In the genomic region with DNA sequence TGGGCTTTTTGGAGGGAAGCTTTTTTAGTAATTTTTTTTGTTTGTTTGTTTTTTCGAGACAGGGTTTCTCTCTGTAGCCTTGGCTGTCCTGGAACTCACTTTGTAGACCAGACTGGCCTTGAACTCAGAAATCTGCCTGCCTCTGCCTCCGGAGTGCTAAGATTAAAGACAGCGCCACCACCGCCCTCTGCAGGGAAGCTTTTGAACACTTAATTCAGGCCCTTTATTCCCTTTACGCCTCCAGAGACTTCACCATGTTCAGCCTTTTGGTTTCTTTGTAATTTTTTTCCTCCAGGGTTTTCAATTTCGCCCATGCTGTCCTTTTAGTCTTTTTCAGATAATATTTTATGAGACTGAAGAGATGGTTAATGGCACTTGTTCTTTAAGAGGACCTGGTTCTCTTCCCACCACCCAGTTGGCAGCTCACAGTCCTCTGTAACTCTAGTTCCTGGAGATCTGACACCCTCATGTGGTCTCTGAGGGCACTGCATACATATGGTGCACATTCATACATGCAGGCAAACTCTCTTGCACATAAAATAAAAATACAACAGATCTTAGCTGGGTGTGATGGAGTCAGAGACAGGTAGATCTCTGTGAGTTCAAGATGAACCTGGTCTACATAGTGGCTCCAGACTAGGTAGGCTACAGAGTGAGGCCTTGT, we compare ENCODE assay signal across 29 mouse cellular contexts. TPM values are rescaled to one million over a fixed set of nuclear protein-coding genes. Genes with fewer than 3 reads are reported as not detected.
DNase-seq lines count a peak whose midpoint lies in the region; ATAC-seq and TF ChIP-seq lines count a peak whose summit lies in the region.
"Had no signal": no experiment of that assay in that cellular context is flagged by ENCODE, and none has a peak within 500 bp of the region (broad histone marks: within the 10 kb centered on the region; RNA-seq: fewer than 3 reads in every experiment).

No protein-coding gene starts in this region.

- no peak overlapping the region for H3K9ac ChIP-seq in liver, postnatal 0 days (replicated peaks)
- no peak overlapping the region for H3K9ac ChIP-seq in liver, embryonic 12.5 days
- H3K9ac ChIP-seq: embryonic facial prominence, embryonic 15.5 days; forebrain, embryonic 13.5 days; hindbrain, embryonic 12.5 days; liver, embryonic 15.5 days; midbrain, embryonic 12.5 days; neural tube, embryonic 15.5 days; stomach, embryonic 15.5 days had no signal

- DNase-seq in kidney, adult 2 months: no peak
- no peak for DNase-seq in kidney, adult 11 months
- DNase-seq in liver, postnatal 0 days: no peak
- DNase-seq in ES-CJ7 (ENCODE audit: low read depth, low spot score): peak; percentile 64
- DNase-seq in adrenal gland, postnatal 10 days: no peak
- DNase-seq: adrenal gland, adult 8-10 months; cerebellum, adult 8-10 months; cerebellum, postnatal 25 days; gastrocnemius, postnatal 10 days; kidney, adult 9 months; kidney, postnatal 14 days; left cerebral cortex, postnatal 4 days; lung, postnatal 4 days; retina, postnatal 1 day; right cerebral cortex, postnatal 14 days; thymus, postnatal 25 days had no signal

- TF ChIP-seq EP300 in liver, postnatal 0 days (IDR thresholded peaks at IDR 0.05; ENCODE audit: low read depth): no peak

- H3K9me3 ChIP-seq in liver, postnatal 0 days (ENCODE audit: low read length): no peaks in the 10 kb centered on the region
- H3K9me3 ChIP-seq in liver, embryonic 12.5 days (replicated peaks): no peaks in the 10 kb centered on the region
- H3K9me3 ChIP-seq: embryonic facial prominence, embryonic 10.5 days; embryonic facial prominence, embryonic 15.5 days; forebrain, embryonic 13.5 days; hindbrain, embryonic 12.5 days; liver, embryonic 15.5 days; megakaryocyte, embryonic 14.5 days; midbrain, embryonic 12.5 days; neural tube, embryonic 15.5 days; stomach, embryonic 15.5 days had no signal

- 95% methylated on average over 6 of the region's 6 CpGs for WGBS in kidney, adult 2 months
- 86% methylated on average over 6 of the region's 6 CpGs for WGBS in liver, postnatal 0 days (ENCODE audit: insufficient replicate concordance)
- 88% methylated on average over 6 of the region's 6 CpGs for WGBS in liver, embryonic 12.5 days (ENCODE audit: insufficient replicate concordance)

- H3K4me1 ChIP-seq in kidney, adult 2 months (ENCODE audit: control insufficient read depth, insufficient read depth, low read length): peaks cover 6% of the 10 kb centered on the region
- H3K4me1 ChIP-seq in liver, postnatal 0 days (ENCODE audit: insufficient read depth): peaks cover 23% of the 10 kb centered on the region
- H3K4me1 ChIP-seq in liver, embryonic 12.5 days: peaks cover 44% of the 10 kb centered on the region
- H3K4me1 ChIP-seq: forebrain, embryonic 13.5 days; hindbrain, embryonic 12.5 days; midbrain, embryonic 12.5 days; neural tube, embryonic 15.5 days had no signal

- H3K27me3 ChIP-seq in kidney, adult 2 months (replicated peaks; ENCODE audit: control insufficient read depth, insufficient read depth, low read length): no peaks in the 10 kb centered on the region
- no peaks in the 10 kb centered on the region for H3K27me3 ChIP-seq in liver, postnatal 0 days (ENCODE audit: insufficient read depth, low read length)
- no peaks in the 10 kb centered on the region for H3K27me3 ChIP-seq in liver, embryonic 12.5 days (replicated peaks)
- H3K27me3 ChIP-seq: CH12.LX; embryonic facial prominence, embryonic 15.5 days; forebrain, embryonic 13.5 days; hindbrain, embryonic 12.5 days; liver, embryonic 15.5 days; megakaryocyte, embryonic 14.5 days; midbrain, embryonic 12.5 days; neural tube, embryonic 15.5 days; stomach, embryonic 15.5 days had no signal

- TF ChIP-seq POLR2A in kidney, adult 2 months (IDR thresholded peaks at IDR 0.05; ENCODE audit: low read depth, low read length): no peak

- peak; percentile 13; the same call in 1 of the 2 replicates for TF ChIP-seq CTCF in kidney, adult 2 months (conservative IDR thresholded peaks at IDR 0.05; ENCODE audit: insufficient read depth, insufficient read length, low read depth, low read length)
- TF ChIP-seq CTCF in liver, postnatal 0 days (IDR thresholded peaks at IDR 0.05; ENCODE audit: low read depth): peak; percentile 43

- ATAC-seq in liver, postnatal 0 days: no peak
- ATAC-seq in liver, embryonic 12.5 days: no peak
- 0 out of 2 replicates have a peak, but pooled peaks have one; percentile 40 for ATAC-seq in erythroblast, adult 5-6 weeks (replicated peaks; ENCODE audit: low FRiP score, poor library complexity, severe bottlenecking)
- ATAC-seq: activated CD4-positive, CD25-positive, alpha-beta regulatory T cell, adult 4 months; forebrain, embryonic 13.5 days had no signal

- H3K27ac ChIP-seq in kidney, adult 2 months (ENCODE audit: insufficient read depth, low read depth, low read length): no peak overlapping the region
- peak overlapping the region; percentile 76 for H3K27ac ChIP-seq in liver, postnatal 0 days (ENCODE audit: low read depth)
- H3K27ac ChIP-seq in liver, embryonic 12.5 days: no peak overlapping the region
- H3K27ac ChIP-seq: embryonic facial prominence, embryonic 10.5 days; embryonic facial prominence, embryonic 15.5 days; forebrain, embryonic 13.5 days; hindbrain, embryonic 12.5 days; midbrain, embryonic 12.5 days; neural tube, embryonic 15.5 days; stomach, embryonic 15.5 days had no signal

- no peak overlapping the region for H3K4me3 ChIP-seq in kidney, adult 2 months (ENCODE audit: insufficient read depth, low read depth, low read length)
- H3K4me3 ChIP-seq in liver, postnatal 0 days (ENCODE audit: low read depth, low read length): no peak overlapping the region
- H3K4me3 ChIP-seq in liver, embryonic 12.5 days: no peak overlapping the region
- H3K4me3 ChIP-seq: embryonic facial prominence, embryonic 10.5 days; embryonic facial prominence, embryonic 15.5 days; forebrain, embryonic 13.5 days; hindbrain, embryonic 12.5 days; liver, embryonic 15.5 days; megakaryocyte, embryonic 14.5 days; midbrain, embryonic 12.5 days; neural tube, embryonic 15.5 days; stomach, embryonic 15.5 days had no signal

- H3K4me2 ChIP-seq in liver, postnatal 0 days (ENCODE audit: low read depth, low read length): no peak overlapping the region
- no peak overlapping the region for H3K4me2 ChIP-seq in liver, embryonic 12.5 days
- H3K4me2 ChIP-seq: embryonic facial prominence, embryonic 15.5 days; forebrain, embryonic 13.5 days; hindbrain, embryonic 12.5 days; liver, embryonic 15.5 days; midbrain, embryonic 12.5 days; neural tube, embryonic 15.5 days; stomach, embryonic 15.5 days had no signal

- H3K36me3 ChIP-seq in kidney, adult 2 months (ENCODE audit: control insufficient read depth, insufficient read depth, low read length): no peaks in the 10 kb centered on the region
- H3K36me3 ChIP-seq in liver, postnatal 0 days (replicated peaks; ENCODE audit: insufficient read depth, low read length): peaks cover 11% of the 10 kb centered on the region
- H3K36me3 ChIP-seq in liver, embryonic 12.5 days: peaks cover 34% of the 10 kb centered on the region

RNA-seq across cellular contexts. Expression of a gene that starts 20.5 kb away (rescaled TPM):
- 101 and 118 TPM in 2 replicates for polyA plus RNA-seq in kidney, adult 2 months (2012; rRNA removed)
- polyA plus RNA-seq in liver, postnatal 0 days (2015; fragmentation: Nextera tagmentation; extraction: Ambion mirVana): 29.5 and 35.2 TPM in 2 replicates
- polyA plus RNA-seq in liver, embryonic 12.5 days (2016; fragmentation: Nextera tagmentation; extraction: Ambion mirVana): 72.2 and 75.5 TPM in 2 replicates
- 40.5 and 46.4 TPM in 2 replicates for total RNA-seq in erythroblast, adult 5-6 weeks (2015; ENCODE audit: low replicate concordance)
- 72.2 and 100 TPM in 2 replicates for total RNA-seq in erythroblast, adult 5-6 weeks (2017; ENCODE audit: low replicate concordance)
- 10 to 100 TPM; 79.1 to 94.7 TPM for total RNA-seq in adrenal gland, postnatal 10 days (2021)

RNA-seq across cellular contexts. Expression of a gene that starts 33.6 kb away (rescaled TPM):
- 23.7 and 25.2 TPM in 2 replicates for polyA plus RNA-seq in kidney, adult 2 months (2012; rRNA removed)
- 11.3 and 13.7 TPM in 2 replicates for polyA plus RNA-seq in liver, postnatal 0 days (2015; fragmentation: Nextera tagmentation; extraction: Ambion mirVana)
- polyA plus RNA-seq in liver, embryonic 12.5 days (2016; fragmentation: Nextera tagmentation; extraction: Ambion mirVana): 31.2 and 32.7 TPM in 2 replicates
- total RNA-seq in erythroblast, adult 5-6 weeks (2015; ENCODE audit: low replicate concordance): 1.7 and 8.8 TPM in 2 replicates
- 1.4 and 5.1 TPM in 2 replicates for total RNA-seq in erythroblast, adult 5-6 weeks (2017; ENCODE audit: low replicate concordance)
- 10 to 100 TPM; 14.8 to 21.1 TPM for total RNA-seq in adrenal gland, postnatal 10 days (2021)
